Comparison of ENCODE assay signal across 12 mouse cellular contexts in the genomic region with DNA sequence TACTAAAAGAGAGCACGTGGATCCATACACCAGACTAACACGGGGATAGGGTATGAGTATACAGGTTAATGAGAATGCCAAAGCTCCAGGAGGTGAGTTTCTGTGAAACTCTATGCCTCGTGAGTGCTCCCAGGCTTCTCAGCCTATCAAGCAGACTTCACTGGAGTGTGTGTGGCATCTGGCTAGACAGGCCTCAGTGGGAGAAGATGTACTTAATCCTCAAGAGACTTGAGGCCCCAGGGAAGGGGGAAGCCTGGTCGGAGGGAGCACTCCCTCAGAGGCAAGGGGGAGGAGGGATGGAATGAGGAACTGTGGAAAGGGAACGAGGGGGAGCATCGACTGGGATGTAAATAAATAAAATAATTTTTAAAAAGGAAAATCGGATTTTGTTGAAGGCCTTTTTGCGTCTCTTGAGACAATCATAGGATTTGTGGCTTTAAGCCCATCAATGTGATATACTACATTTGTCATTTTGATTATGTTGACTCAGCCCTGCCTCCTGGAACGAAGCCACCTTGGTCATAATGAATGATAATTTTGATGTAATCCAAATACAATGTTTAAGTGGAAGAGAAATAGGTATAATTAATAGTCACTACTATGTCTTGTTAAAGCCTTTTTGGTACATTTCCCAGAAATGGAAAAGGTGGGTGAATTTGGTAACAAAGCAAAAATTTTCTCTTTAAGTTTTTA.
"Had no signal": no experiment of that assay in that cellular context is flagged by ENCODE, and none has a peak within 500 bp of the region (broad histone marks: within the 10 kb centered on the region; RNA-seq: fewer than 3 reads in every experiment).

No protein-coding gene starts in this region.

- H3K4me3 ChIP-seq: layer of hippocampus, adult 2 months; limb, embryonic 12.5 days; midbrain, embryonic 12.5 days had no signal

- H3K4me2 ChIP-seq: limb, embryonic 12.5 days; midbrain, embryonic 12.5 days had no signal

- H3K36me3 ChIP-seq: limb, embryonic 12.5 days; midbrain, embryonic 12.5 days had no signal

- H3K27me3 ChIP-seq: limb, embryonic 12.5 days; midbrain, embryonic 12.5 days had no signal

- DNase-seq: kidney, postnatal 10 days; kidney, postnatal 4 days; liver; lung, adult 18-20 months; retina, postnatal 1 day; right cerebral cortex, postnatal 4 days; spleen, adult 18-20 months; thymus, adult 2 months; thymus, postnatal 25 days had no signal
